Mouse (Mus musculus) Muller cell, postnatal 12 days (primary cell): ENCODE measurements at regions not wholly inside any gene's neighbourhood (a gene's known extent, or its start where the extent isn't known, plus 50 kb on each side); places are given as distances from the start of the nearest gene placed in this dataset.
"Not testable (repeated sequence)": the region's sequence is repeated elsewhere in the genome, so short reads cannot be mapped to it uniquely, and the experiment has no call there.

ENCODE experiments used
- DNase-seq: peaks from one replicate; pipeline ENCODE4 v3.0.0-alpha.2; 2015; ENCODE audit errors: inconsistent ontology term

- no peak for DNase-seq
Observed at GRCm38 (mm10) chr10:117567379-117568137, 61.7 kb upstream of the Cpm start.

DNA sequence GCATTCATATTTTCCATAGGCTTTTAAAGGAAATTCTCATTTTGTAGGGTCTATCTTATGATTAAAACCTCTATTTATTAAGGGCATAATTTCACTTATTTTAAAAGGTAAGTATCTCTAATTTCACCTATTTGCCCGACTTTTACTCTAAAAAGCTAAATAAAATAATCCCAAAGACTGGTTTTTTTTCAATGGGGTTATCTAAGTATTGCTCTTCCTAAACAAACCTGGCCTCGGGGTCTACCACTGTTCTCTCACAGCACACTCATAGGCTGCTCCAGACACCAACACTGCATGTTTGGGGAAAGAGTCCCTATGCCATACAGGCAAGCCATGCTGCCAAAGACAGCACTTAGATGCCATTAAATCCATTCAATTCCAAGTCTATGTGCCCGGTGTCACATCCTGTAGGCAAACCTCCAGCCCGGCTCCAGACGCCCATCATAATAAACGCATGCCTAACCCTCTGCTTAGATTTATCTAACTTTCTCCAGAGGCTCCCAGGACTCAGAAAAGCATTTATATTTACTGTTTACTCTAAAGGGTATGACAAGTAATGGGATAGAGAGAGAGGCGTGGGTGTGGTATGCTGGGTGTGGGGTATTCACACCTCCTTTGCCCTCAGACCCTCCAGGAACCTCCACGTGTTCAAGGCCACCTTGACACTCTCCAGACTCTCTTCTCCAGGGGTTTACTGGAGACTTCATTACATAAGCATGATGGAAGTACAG is 62.5 kb upstream of the Cpm start:
- DNase-seq, result no peak

DNA sequence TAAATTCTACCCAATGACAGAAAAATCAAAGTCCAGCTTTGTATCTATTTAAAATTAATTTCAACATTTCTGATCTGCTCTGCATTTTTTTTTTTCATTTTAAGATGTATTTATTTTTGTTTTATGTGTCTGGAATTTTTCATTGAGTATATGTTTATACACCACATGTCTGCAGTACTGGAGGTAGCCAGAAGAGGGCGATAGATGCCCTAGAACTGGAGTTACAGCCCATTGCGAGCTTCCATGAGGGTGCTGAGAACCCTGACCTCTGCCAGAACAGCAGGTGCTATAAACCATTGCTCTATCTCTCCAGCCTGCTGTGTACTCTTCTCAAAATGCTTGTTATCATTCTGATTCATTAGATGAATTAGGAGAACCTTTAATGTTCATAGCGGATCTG is 63.1 kb upstream of the Cpm start:
- DNase-seq, result no peak

DNA sequence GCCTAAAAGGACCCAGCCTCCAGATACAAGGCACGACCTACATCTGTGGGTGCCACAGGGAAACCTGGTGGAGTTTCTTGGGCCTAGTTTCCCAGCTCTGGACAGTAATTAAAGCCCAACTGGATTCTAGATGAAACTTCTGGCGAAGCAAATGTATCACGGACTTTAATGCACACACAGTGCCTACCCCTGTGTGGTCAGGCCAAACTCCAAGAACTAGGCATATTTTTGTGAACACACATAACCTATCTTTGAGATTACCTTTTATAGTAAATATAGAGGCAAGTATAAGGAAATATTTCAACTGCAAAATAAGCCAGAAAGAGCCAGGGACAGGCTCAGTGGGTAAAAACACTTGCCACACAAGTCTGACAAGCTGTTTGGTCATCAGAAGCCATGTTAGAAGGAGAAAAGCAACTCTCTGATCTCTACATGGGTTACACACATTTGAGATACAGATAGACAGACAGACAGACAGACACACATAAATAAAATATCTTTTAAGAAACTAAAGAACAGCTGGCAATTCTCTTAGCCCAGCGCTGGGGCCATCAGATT is 63.7 kb upstream of the Cpm start:
- DNase-seq, result no peak

DNA sequence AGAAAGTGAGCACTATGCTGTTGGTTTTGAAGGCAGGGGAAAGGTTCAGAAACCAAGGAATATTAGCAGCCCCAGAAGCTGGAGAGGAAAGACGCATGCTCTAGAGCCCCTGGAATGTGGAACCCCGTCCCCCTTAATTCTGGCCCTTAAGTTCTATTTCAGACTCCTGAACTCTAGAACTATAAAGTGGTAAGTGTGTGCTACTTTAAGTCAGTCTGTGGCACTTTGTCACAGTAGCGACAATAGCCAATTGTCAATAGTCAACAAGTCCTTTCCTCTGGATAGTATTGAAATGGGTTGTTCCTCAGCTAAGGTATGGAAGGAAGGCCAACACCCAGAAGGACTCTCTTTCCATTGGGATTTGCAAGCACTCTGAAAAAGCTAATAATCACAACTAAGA is 64.2 kb upstream of the Cpm start:
- DNase-seq, result no peak

DNA sequence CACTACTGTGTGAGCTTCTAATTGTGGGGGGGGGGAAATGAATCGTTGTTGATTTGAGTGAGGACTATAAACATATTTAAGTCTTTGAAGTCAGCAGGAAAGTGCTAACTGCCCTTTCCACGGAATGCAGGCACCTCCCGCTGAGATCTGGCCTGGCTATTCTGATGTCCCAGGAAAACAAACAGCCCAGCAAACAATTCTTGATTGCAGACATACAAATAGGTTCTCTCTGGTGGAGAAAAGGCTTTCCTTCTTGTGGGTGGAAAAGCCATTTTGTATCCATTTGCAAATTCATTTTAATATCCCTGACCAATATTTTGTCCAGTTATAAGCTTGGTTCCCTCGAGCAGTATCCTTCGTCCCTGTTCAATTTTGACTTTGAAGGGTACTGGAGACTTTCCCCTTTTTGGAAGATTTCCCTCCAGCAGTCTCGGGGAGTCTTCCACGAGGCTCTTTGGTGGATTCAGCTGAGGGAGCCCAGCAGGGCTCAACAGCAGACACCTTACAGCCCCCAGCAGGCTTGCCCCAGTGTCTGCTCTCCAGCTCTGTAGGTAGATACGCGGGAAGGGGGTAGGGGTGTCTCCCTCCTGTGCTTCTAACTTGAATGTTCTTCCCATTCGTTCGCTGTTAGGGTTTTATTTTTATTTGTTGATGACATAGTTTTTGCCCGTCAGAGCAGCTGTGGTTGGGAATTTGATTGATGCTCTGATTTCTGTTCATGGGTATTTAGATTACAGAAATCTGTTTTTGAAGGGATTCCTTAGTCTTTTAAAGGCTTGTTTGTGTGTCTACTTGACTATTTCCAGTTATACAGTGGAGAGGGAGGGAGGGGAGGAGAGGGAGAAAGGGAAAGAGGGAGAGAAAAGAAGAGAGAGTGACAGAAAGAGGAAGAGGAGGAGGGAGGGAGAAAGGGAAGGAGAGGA is 64.9 kb upstream of the Cpm start:
- DNase-seq, result no peak

DNA sequence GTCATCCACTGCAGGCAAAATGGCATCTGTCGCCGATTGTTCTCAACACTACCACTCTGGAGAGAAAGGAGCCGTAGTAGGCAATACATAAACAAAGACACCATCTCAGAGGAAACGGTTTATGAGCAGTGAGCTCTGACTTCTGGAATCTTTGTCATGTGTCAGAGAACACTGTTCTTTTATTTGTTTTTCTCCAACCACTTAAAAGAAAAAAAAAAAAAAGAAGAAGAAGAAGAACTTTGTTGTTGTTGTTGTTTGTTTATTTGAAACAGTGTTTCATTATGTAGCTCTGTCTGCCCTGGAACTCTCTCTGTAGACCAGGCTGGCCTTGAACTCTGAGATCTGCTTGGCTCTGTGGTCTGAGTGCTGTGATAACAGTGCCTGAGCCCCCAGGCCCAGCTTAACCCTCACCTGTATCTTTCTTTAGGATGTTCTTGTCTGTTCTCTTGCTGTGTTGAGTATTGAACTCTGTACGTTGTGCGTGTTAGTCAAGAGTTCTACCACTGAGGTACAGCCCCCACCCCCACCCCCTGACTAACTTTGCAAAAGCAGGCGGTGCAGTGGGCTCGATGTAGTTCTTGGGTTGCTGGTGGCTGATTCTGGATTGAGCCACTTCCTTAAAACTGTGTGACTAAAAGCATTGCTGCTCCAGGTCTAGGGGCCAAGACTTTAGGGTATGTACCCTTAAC is 65.7 kb upstream of the Cpm start:
- no peak for DNase-seq

DNA sequence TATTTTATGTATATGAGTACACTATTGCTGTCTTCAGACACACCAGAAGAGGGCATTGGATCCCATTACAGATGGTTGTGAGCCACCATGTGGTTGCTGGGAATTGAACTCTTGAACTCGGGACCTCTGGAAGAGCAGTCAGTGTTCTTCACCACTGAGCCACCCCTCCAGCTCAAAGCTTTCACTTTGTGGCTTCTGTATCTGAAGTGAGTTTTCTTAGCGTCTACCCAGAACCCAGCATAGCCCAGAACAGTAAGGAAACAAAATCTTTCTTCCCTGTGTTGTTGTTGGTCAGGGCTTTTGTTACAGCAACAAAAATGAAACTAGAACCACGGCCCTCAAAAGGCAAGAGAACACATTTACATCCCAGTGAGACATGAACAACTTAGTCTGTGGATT is 66.5 kb upstream of the Cpm start:
- DNase-seq, result not testable (repeated sequence)

- DNase-seq, result no peak
Observed at GRCm38 (mm10) chr10:117561909-117562849, 67.1 kb upstream of the Cpm start.

- DNase-seq, result no peak
Observed at GRCm38 (mm10) chr10:117561279-117561820, 68.0 kb upstream of the Cpm start.

DNA sequence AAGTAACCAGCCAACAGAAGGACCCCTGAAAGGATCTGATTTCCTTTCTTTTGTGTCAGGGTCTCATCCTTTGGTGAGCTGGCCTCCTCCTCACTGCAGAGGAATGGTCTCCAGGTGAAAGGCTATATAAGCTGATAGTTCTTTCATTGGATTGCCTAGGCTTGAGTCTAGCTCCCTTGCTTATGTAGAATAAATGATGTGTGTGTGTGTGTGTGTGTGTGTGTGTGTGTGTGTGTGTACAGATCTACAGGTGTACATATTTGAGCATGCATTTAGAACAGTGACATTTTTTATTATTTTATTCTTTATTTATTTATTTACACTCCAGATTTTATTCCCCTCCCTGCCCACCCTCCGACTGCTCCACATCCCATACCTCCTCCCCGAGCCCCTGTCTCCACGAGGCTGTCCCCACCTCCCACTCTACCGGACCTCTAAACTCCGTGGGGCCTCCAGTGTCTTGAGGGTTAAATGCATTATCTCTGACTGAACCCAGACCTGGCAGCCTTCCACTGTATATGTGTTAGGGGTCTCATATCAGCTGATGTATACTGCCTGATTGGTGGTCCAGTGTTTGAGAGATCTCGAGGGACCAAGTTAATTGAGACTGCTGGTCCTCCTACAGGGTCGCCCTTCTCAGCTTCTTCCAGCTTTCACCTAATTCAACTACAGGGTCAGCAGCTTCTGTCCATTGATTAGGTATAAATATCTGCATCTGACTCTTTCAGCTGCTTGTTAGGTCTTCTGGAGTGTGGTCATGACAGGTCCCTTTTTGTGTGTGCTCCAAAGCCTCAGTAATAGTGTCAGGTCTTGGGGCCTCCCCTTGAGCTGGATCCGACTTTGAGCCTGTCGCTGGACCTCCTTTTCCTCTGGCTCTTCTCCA is 68.7 kb upstream of the Cpm start:
- DNase-seq, result no peak

DNA sequence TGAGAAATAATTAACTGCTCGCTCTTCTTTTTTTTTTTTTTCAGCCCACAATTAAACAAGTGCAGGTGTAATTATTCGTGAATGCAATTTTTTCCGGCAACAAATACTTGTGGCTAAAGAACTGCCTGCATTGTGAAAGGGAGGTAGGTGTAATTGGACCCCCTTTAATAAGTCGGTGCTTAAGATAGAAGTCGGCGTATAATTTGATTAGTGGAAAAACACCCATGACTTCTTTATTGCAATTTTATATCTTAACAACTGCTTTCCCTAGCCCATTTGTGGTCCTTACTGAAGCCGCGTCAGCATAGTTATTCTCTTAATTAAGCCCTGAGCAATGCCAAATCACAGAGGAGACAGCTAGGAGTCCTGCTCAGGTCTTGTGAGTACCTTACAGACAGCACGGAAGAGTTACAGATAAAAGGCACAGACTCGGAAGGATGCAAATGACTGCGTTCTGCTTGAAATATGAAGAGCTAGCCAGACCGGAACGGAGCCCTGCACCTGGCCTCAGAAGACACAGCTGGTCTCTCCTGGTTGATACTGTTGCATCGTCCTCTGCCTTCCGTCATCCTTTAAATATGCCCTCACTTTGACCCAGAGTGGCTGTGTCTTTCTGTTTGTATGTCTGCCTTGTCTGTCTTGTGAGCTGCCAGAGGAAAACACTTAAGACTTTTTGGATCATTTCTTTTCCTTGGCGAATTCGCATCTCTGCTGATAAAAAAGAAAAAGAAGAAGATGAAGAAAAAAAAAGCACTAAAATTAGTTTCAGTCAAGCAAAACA is 69.5 kb upstream of the Cpm start:
- DNase-seq, result no peak

DNA sequence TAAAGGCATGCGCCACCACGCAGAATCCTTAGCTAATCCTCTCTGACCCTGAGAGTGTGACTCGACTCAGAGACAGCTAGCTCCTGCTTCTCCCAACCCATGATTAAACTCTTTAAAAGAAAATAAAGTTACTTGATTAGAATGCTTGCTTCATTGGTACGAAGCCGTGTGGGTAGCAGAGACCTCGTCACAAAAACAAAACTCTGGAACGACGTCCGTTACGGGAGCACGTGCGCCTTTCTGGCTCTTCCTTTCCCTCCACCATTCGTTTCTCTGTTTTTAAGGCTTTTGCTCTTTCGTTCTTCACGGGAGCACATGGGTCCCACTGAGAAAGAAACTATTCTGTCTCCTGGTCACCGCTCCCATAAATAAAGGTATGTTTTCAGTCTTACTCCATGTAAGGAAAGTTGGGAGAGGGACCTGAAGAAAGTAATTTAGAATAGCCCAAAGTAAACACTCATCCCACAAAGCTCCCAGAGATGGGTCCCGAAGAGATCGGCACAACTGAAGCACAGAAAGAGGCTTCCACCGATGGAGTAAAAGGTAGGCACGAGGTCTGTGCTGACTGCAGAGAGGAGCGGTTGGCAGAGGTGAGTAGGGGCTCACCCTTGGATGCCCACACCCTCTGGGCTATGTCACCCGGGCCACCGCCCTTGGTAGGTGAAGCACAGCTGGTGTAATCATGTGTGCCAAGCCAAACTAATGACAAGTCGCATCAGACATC is 70.2 kb upstream of the Cpm start:
- DNase-seq, result no peak

GRCm38 (mm10) chr10:117558292-117558800 is 71.0 kb upstream of the Cpm start:
- DNase-seq, result no peak

DNA sequence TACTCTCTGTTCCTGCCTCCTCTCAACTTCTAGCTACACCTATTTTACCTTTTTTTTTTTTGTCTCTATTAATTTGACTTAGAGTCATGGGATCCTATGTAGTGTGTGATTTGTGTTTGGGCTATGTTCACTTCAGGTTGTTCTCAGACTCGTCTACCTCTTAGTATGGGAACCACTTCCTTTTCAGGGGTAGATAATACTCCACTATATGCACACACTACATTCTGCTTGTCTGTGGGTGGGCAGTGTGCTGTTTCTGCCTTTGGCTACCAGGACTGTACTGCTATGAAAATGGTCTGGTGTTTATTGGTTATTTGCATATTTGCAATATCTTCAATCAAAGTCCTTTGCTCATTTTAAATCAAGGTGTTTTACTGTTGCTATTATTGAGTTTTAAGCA is 71.6 kb upstream of the Cpm start:
- no peak for DNase-seq

DNA sequence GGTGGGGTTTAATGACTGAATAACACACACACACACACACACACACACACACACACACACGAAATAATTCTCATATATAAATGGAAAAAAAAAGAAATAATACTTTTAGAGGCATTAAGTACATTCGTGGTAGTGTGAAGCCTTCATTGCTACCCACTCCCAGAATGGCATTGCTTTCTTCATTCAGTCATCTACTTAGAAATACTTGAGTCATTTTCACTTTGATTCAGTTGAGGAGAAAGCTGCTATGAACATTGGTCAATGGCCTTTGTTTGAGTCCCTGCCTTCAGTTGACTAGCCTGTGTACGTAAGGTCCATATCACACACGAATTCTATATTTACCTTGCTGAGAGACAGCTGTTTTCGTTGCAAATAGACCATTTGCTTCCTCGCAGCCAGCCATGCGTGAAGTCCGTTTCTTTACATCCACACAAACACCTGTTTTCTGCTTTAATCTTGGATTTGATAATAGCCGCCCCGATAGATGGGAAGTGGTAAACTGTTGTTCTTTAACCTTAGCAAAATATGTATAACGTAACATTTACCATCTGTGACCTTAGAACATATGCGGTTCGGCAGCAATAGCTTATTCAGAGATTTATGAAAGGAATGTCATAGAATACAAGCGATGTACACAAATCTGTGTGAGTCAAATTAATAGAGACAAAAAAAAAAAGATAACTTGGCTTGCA is 72.3 kb upstream of the Cpm start:
- no peak for DNase-seq
